Mouse (Mus musculus) MEL (cell line): Measurements from ENCODE around the gene Calhm2. TPM values are rescaled to one million over a fixed set of nuclear protein-coding genes. Genes with fewer than 3 reads are reported as not detected.

Source experiments
- DNase-seq: peaks from one replicate; pipeline ENCODE4 v3.0.0; 2011; ENCODE audit warnings: low read depth, low spot score
- H3K27ac ChIP-seq: 2 replicates; pipeline ENCODE4 v1.5.1; 2012; ENCODE audit warnings: low read depth, mild to moderate bottlenecking, control low read depth, low read length, moderate library complexity; ENCODE audit not compliant: control insufficient read depth
- H3K27me3 ChIP-seq, 2 experiments: fragments of 150-350 bp in 1 of 2; sonication (generic) in 1 of 2; 2 replicates each; pipeline ENCODE4 v1.6.1; 2012; ENCODE audit warnings: low read length in 2 of 2, mild to moderate bottlenecking in 2 of 2, improper control_type of control experiment in 1 of 2, moderate library complexity in 1 of 2; ENCODE audit not compliant: insufficient read depth in 2 of 2, control insufficient read depth in 1 of 2
- H3K36me3 ChIP-seq, 2 experiments: 2 replicates each; pipeline ENCODE4 v1.6.1; 2012 to 2014; ENCODE audit warnings: low read length in 2 of 2, improper control_type of control experiment in 1 of 2, inconsistent platforms in 1 of 2, mild to moderate bottlenecking in 1 of 2; ENCODE audit not compliant: insufficient read depth in 2 of 2, control insufficient read depth in 1 of 2
- H3K4me1 ChIP-seq, 2 experiments: fragments of 150-350 bp in 1 of 2; sonication (generic) in 1 of 2; 2 replicates each; pipeline ENCODE4 v1.6.1; 2012; ENCODE audit warnings: low read length in 2 of 2, improper control_type of control experiment in 1 of 2, mild to moderate bottlenecking in 1 of 2; ENCODE audit not compliant: insufficient read depth in 2 of 2, control insufficient read depth in 1 of 2
- H3K4me3 ChIP-seq, 2 experiments: fragments of 150-350 bp in 1 of 2; sonication (generic) in 1 of 2; 2 replicates each; pipeline ENCODE4 v1.5.1; 2012; ENCODE audit warnings: low read depth in 2 of 2, low read length in 2 of 2, mild to moderate bottlenecking in 2 of 2, moderate library complexity in 2 of 2, control low read depth in 1 of 2, improper control_type of control experiment in 1 of 2; ENCODE audit not compliant: control insufficient read depth in 1 of 2, insufficient read depth in 1 of 2
- H3K79me2 ChIP-seq: 2 replicates; pipeline ENCODE4 v1.6.1; 2012; ENCODE audit warnings: mild to moderate bottlenecking, low read length, moderate library complexity; ENCODE audit not compliant: control insufficient read depth, poor library complexity, insufficient read depth
- H3K9ac ChIP-seq: 2 replicates; pipeline ENCODE4 v1.6.1; 2012; ENCODE audit warnings: low read depth, mild to moderate bottlenecking, control low read depth, low read length, moderate library complexity; ENCODE audit not compliant: control insufficient read depth, poor library complexity, severe bottlenecking
- H3K9me3 ChIP-seq: fragments of 150-350 bp; sonication (generic); replicated peaks from 2 replicates; pipeline ENCODE4 v1.6.1; 2012; ENCODE audit warnings: mild to moderate bottlenecking, low read length, improper control_type of control experiment, moderate library complexity; ENCODE audit not compliant: insufficient read depth
- CHD1 ChIP-seq: IDR thresholded peaks from 2 replicates; pipeline ENCODE4 v1.6.1; 2012; ENCODE audit warnings: low read depth, mild to moderate bottlenecking, inconsistent platforms, low read length, improper control_type of control experiment
- CTCF ChIP-seq, 3 experiments: IDR thresholded peaks in 2 of 3; conservative IDR thresholded peaks in 1 of 3; 2 replicates each; pipeline ENCODE4 v1.5.1; 2011 to 2012; ENCODE audit warnings: low read length in 3 of 3, low read depth in 2 of 3, mild to moderate bottlenecking in 2 of 3, improper control_type of control experiment in 1 of 3, inconsistent platforms in 1 of 3, mixed read lengths in 1 of 3, moderate library complexity in 1 of 3; ENCODE audit not compliant: control insufficient read depth in 1 of 3, insufficient read depth in 1 of 3, poor library complexity in 1 of 3, severe bottlenecking in 1 of 3
- E2F4 ChIP-seq: IDR thresholded peaks from 2 replicates; pipeline ENCODE4 v1.6.1; 2011; ENCODE audit warnings: low read depth, low read length, improper control_type of control experiment, borderline replicate concordance
- ELF1 ChIP-seq: IDR thresholded peaks from 2 replicates; pipeline ENCODE4 v1.6.1; 2014; ENCODE audit warnings: low read depth, mild to moderate bottlenecking, inconsistent platforms, low read length, improper control_type of control experiment, moderate library complexity
- EP300 ChIP-seq, 2 experiments: IDR thresholded peaks; 2 replicates each; pipeline ENCODE4 v1.6.1; 2011; ENCODE audit warnings: improper control_type of control experiment in 2 of 2, low read length in 2 of 2, low read depth in 1 of 2, mild to moderate bottlenecking in 1 of 2
- GABPA ChIP-seq: IDR thresholded peaks from 2 replicates; pipeline ENCODE4 v1.6.1; 2012; ENCODE audit warnings: low read depth, mild to moderate bottlenecking, inconsistent platforms, low read length, improper control_type of control experiment, moderate library complexity
- GATA1 ChIP-seq: IDR thresholded peaks from 2 replicates; pipeline ENCODE4 v1.6.1; 2011; ENCODE audit warnings: low read depth, low read length, improper control_type of control experiment
- MAX ChIP-seq: IDR thresholded peaks from 2 replicates; pipeline ENCODE4 v1.6.1; 2011; ENCODE audit warnings: low read length, improper control_type of control experiment
- MAZ ChIP-seq: IDR thresholded peaks from 2 replicates; pipeline ENCODE4 v1.6.1; 2012; ENCODE audit warnings: low read depth, mild to moderate bottlenecking, inconsistent platforms, low read length, improper control_type of control experiment
- MEF2A ChIP-seq: IDR thresholded peaks from 2 replicates; pipeline ENCODE4 v1.6.1; 2014; ENCODE audit warnings: low read depth, mild to moderate bottlenecking, inconsistent platforms, low read length, improper control_type of control experiment; ENCODE audit not compliant: poor library complexity, insufficient replicate concordance, severe bottlenecking; ENCODE audit errors: extremely low read depth
- MXI1 ChIP-seq: IDR thresholded peaks from 2 replicates; pipeline ENCODE4 v1.6.1; 2011; ENCODE audit warnings: mild to moderate bottlenecking, low read depth, low read length, improper control_type of control experiment
- MYB ChIP-seq: IDR thresholded peaks from 2 replicates; pipeline ENCODE4 v1.6.1; 2011; ENCODE audit warnings: mild to moderate bottlenecking, low read depth, low read length, improper control_type of control experiment
- NELFE ChIP-seq: IDR thresholded peaks from 2 replicates; pipeline ENCODE4 v1.6.1; 2011; ENCODE audit warnings: low read depth, low read length, improper control_type of control experiment
- NRF1 ChIP-seq: IDR thresholded peaks from 2 replicates; pipeline ENCODE4 v1.6.1; 2014; ENCODE audit warnings: low read depth, mild to moderate bottlenecking, inconsistent platforms, low read length, improper control_type of control experiment, moderate library complexity; ENCODE audit not compliant: poor library complexity, insufficient read depth, severe bottlenecking
- POLR2A ChIP-seq, 2 experiments: IDR thresholded peaks; 2 replicates each; pipeline ENCODE4 v1.6.1; 2011 to 2012; ENCODE audit warnings: low read length in 2 of 2, mild to moderate bottlenecking in 2 of 2, control low read depth in 1 of 2, improper control_type of control experiment in 1 of 2, low read depth in 1 of 2, moderate library complexity in 1 of 2; ENCODE audit not compliant: control insufficient read depth in 1 of 2, insufficient read depth in 1 of 2, poor library complexity in 1 of 2
- RAD21 ChIP-seq: IDR thresholded peaks from 2 replicates; pipeline ENCODE4 v1.6.1; 2011; ENCODE audit warnings: mild to moderate bottlenecking, low read depth, low read length, improper control_type of control experiment
- SMC3 ChIP-seq: IDR thresholded peaks from 2 replicates; pipeline ENCODE4 v1.6.1; 2011; ENCODE audit warnings: low read depth, low read length, improper control_type of control experiment
- TAL1 ChIP-seq: IDR thresholded peaks from 2 replicates; pipeline ENCODE4 v1.6.1; 2012; ENCODE audit warnings: mild to moderate bottlenecking, inconsistent platforms, low read length, moderate library complexity, mixed read lengths
- TCF12 ChIP-seq: IDR thresholded peaks from 2 replicates; pipeline ENCODE4 v1.6.1; 2014; ENCODE audit warnings: low read depth, mild to moderate bottlenecking, inconsistent platforms, low read length, improper control_type of control experiment, moderate library complexity
- USF1 ChIP-seq: IDR thresholded peaks from 2 replicates; pipeline ENCODE4 v1.6.1; 2014; ENCODE audit warnings: low read depth, mild to moderate bottlenecking, inconsistent platforms, low read length, improper control_type of control experiment, moderate library complexity
- ZMIZ1 ChIP-seq: IDR thresholded peaks from 2 replicates; pipeline ENCODE4 v1.6.1; 2012; ENCODE audit warnings: low read depth, mild to moderate bottlenecking, inconsistent platforms, low read length, improper control_type of control experiment, moderate library complexity
- ZNF384 ChIP-seq: IDR thresholded peaks from 2 replicates; pipeline ENCODE4 v1.6.1; 2012; ENCODE audit warnings: low read depth, mild to moderate bottlenecking, inconsistent platforms, low read length, improper control_type of control experiment
- polyA plus RNA-seq, 2 experiments: library from polyadenylated mRNA; stranded (reverse) in 1 of 2; unstranded in 1 of 2; fragments of >175 nt in 1 of 2; fragments of >200 nt in 1 of 2; gene quantifications; 2 replicates each; pipeline versions ENCODE4 v1.2.1 to v1.2.4; 2012; ENCODE audit warnings: low replicate concordance in 2 of 2, low read depth in 1 of 2; ENCODE audit not compliant: insufficient read length in 2 of 2, insufficient read depth in 1 of 2, missing spikeins in 1 of 2
- total RNA-seq: library from RNA; depleted of rRNA; stranded (reverse); fragments of 300-350 nt; gene quantifications from 2 replicates; pipeline ENCODE4 v1.2.3, GENCODE M21; 2012

Calhm2 gene
- total and polyA plus RNA-seq, 3 experiments: 11.1 to 11.2 TPM; not detected in 1

- Histone ChIP-seq H3K79me2 (no peaks in the 10 kb centered on the region), H3K4me1 (no peaks in the 10 kb centered on the region), H3K27ac (no peak overlapping the region), H3K9me3 (no peaks in the 10 kb centered on the region), H3K36me3 (no peaks in the 10 kb centered on the region), H3K4me3 (no peak overlapping the region), H3K9ac (no peak overlapping the region), H3K27me3 (peaks cover 5 to 8% of the 10 kb centered on the region in 2 experiments)
- DNase-seq: no peak
- no peak for TF ChIP-seq MEF2A
- no peak for TF ChIP-seq ZMIZ1
- TF ChIP-seq MYB: no peak
- TF ChIP-seq ELF1: no peak
- TF ChIP-seq USF1: no peak
- TF ChIP-seq NELFE: no peak
- TF ChIP-seq RAD21: no peak
- TF ChIP-seq ZNF384: no peak
- TF ChIP-seq MXI1: no peak
- no peak for TF ChIP-seq NRF1
- no peak for TF ChIP-seq CTCF (IDR thresholded peaks at IDR 0.05 in 2 of 3, conservative IDR thresholded peaks at IDR 0.05 in 1 of 3; ENCODE audit: control insufficient read depth in 1 of 3, insufficient read depth in 1 of 3, low read depth in 2 of 3, low read length in 3 of 3, poor library complexity in 1 of 3, severe bottlenecking in 1 of 3)
- no peak for TF ChIP-seq POLR2A (IDR thresholded peaks at IDR 0.05; ENCODE audit: control insufficient read depth in 1 of 2, insufficient read depth in 1 of 2, low read depth in 1 of 2, low read length in 2 of 2, poor library complexity in 1 of 2)
- no peak for TF ChIP-seq EP300 (IDR thresholded peaks at IDR 0.05; ENCODE audit: low read depth in 1 of 2, low read length in 2 of 2)
- TF ChIP-seq MAX: no peak
- no peak for TF ChIP-seq SMC3
- TF ChIP-seq E2F4: no peak
- TF ChIP-seq GATA1: no peak
- TF ChIP-seq CHD1: no peak
Observed at GRCm38 (mm10) chr19:47148267-47148847, 10.3 kb upstream of the Calhm2 start.

- Histone ChIP-seq H3K4me3 (no peak within 1 kb of the TSS), H3K4me1 (peaks cover 0 to 2% of the 10 kb centered on the region in 2 experiments; a peak in 2 of 4 replicates), H3K27me3 (peaks cover 5 to 8% of the 10 kb centered on the region in 2 experiments), H3K79me2 (no peaks in the 10 kb centered on the region), H3K9me3 (no peaks in the 10 kb centered on the region), H3K36me3 (no peaks in the 10 kb centered on the region), H3K27ac (no peak within 1 kb of the TSS), H3K9ac (no peak within 1 kb of the TSS)
- no peak for DNase-seq
- TF ChIP-seq EP300 (IDR thresholded peaks at IDR 0.05; ENCODE audit: low read depth in 1 of 2, low read length in 2 of 2): no peak
- no peak for TF ChIP-seq ZNF384
- TF ChIP-seq TAL1: no peak
- no peak for TF ChIP-seq TCF12
- TF ChIP-seq MAZ: no peak
- no peak for TF ChIP-seq CHD1
- no peak for TF ChIP-seq GABPA
Observed at GRCm38 (mm10) chr19:47144154-47144553, 6.1 kb upstream of the Calhm2 start, which contains the start of gene Calhm1. Gene Calhm1, minus strand, starts transcription at chr19:47144254.
